Mouse (Mus musculus): ENCODE measurements around the gene Msantd1. TPM values are rescaled to one million over a fixed set of nuclear protein-coding genes. Genes with fewer than 3 reads are reported as not detected.

Msantd1 gene
- polyA plus RNA-seq, 1 experiment from 2014 or later = 0.59 TPM

GRCm38 (mm10) chr5:34965531-34965930 lies 57.7 kb downstream of the Msantd1 start:
- DNase-seq (ENCODE audit: low spot score) = no peak

- no peak for DNase-seq (ENCODE audit: low spot score)
These were observed 60.6 kb downstream of the Msantd1 start for GRCm38 (mm10) chr5:34968386-34968785.

GRCm38 (mm10) chr5:34972471-34972870 lies 64.7 kb downstream of the Msantd1 start:
- DNase-seq (ENCODE audit: low spot score) = no peak

Other genes starting within 250 kb of the Msantd1 start
- gene Nop14, start 247.9 kb upstream of the Msantd1 start, polyA plus RNA-seq (2015; fragmentation: Nextera tagmentation; extraction: Ambion mirVana) = 26.4 and 26.9 TPM in 2 replicates
- 3.5 and 4.2 TPM in 2 replicates for gene Grk4, start 247.6 kb upstream of the Msantd1 start, polyA plus RNA-seq (2015; fragmentation: Nextera tagmentation; extraction: Ambion mirVana)
- gene Htt, start 146.3 kb upstream of the Msantd1 start, polyA plus RNA-seq (2015; fragmentation: Nextera tagmentation; extraction: Ambion mirVana) = 5.6 and 8.3 TPM in 2 replicates
- gene Rgs12, start 41.4 kb downstream of the Msantd1 start, polyA plus RNA-seq (2015; fragmentation: Nextera tagmentation; extraction: Ambion mirVana) = 19.2 and 25.0 TPM in 2 replicates
- 1.1 and 1.7 TPM in 2 replicates for gene Hgfac, start 133.5 kb downstream of the Msantd1 start, polyA plus RNA-seq (2015; fragmentation: Nextera tagmentation; extraction: Ambion mirVana)
- 0.12 and 0.22 TPM in 2 replicates for gene Dok7, start 148.8 kb downstream of the Msantd1 start, polyA plus RNA-seq (2015; fragmentation: Nextera tagmentation; extraction: Ambion mirVana)
- 76.2 and 89.0 TPM in 2 replicates for gene Lrpap1, start 197.8 kb downstream of the Msantd1 start, polyA plus RNA-seq (2015; fragmentation: Nextera tagmentation; extraction: Ambion mirVana)

Measured in thymus, postnatal 0 days (tissue).